Mouse (Mus musculus) liver, embryonic 14.5 days (tissue): ENCODE measurements around the gene Rgs13.

Experiments
- CTCF ChIP-seq: IDR thresholded peaks from 2 replicates; pipeline ENCODE4 v1.5.1; 2016; ENCODE audit warnings: antibody characterized with exemption, low read depth, control low read depth
- EP300 ChIP-seq: IDR thresholded peaks from 2 replicates; pipeline ENCODE4 v1.6.1; 2016; ENCODE audit warnings: antibody characterized with exemption, low read depth

- no peak for TF ChIP-seq CTCF
- TF ChIP-seq EP300, result no peak
These were observed 33.7 kb upstream of the Rgs13 start for GRCm38 (mm10) chr1:144210912-144211311.
